Mouse (Mus musculus) layer of hippocampus, adult 2 months (tissue): ENCODE results near the gene Lmtk2. TPM values are rescaled to one million over a fixed set of nuclear protein-coding genes. Genes with fewer than 3 reads are reported as not detected.
A peak's percentile ranks its signal among the peaks of the same experiment; 100 is the strongest.

Experiments used
- DNase-seq, 2 experiments: peaks; one replicate each; pipeline ENCODE4 v3.0.0; 2022; ENCODE audit warnings: low spot score in 2 of 2
- H3K27ac ChIP-seq: fragments of 200-600 bp; 2 replicates; pipeline ENCODE4 v1.8.1; 2022
- H3K4me3 ChIP-seq: fragments of 200-600 bp; 2 replicates; pipeline ENCODE4 v1.8.1; 2022; ENCODE audit warnings: mild to moderate bottlenecking
- CTCF ChIP-seq: fragments of 200-600 bp; conservative IDR thresholded peaks from 2 replicates; pipeline ENCODE4 v1.8.1; 2022; ENCODE audit warnings: antibody characterized with exemption, mild to moderate bottlenecking, moderate library complexity
- total RNA-seq, 2 experiments: library from RNA; stranded (reverse); gene quantifications; 2 replicates each; pipeline ENCODE4 v1.2.3; 2021

The Lmtk2 gene
- total RNA-seq, 2 experiments from 2014 or later: 87.7 to 91.1 TPM

DNA sequence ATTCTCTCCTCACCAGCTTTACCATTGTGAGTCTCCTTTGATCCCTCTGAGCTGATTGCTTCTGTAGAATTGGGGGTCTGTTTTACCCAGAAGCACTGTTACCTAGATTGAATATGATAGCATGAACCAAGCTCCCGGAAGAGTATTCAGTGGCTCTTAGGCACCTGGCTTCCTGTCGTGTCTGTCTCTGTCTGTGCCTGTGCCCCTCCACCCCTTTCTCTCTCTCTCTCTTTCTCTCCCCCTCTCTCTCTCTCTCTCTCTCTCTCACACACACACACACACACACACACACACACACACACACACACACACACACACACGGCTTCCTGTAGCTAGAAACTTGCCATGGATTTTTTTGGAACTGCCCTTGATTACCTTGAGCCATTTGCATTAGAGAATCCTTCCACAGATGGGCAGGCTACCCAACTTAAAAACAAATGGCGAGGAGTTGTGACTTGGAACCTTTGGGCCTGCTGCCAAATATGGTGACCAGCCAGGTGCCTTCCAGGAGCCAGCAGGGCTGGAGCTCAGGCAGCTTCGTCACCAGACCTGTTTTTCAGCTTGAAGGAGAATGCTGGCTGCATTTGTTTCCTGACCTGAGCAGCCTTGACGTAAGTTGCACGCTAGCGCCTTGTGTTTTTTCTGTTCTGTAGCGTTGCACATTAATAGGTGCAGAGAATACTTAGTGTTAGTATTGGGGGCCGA is 62.7 kb downstream of the Lmtk2 start:
- no peak for DNase-seq
- no peak overlapping the region for H3K4me3 ChIP-seq
- TF ChIP-seq CTCF: no peak
- no peak overlapping the region for H3K27ac ChIP-seq

DNA sequence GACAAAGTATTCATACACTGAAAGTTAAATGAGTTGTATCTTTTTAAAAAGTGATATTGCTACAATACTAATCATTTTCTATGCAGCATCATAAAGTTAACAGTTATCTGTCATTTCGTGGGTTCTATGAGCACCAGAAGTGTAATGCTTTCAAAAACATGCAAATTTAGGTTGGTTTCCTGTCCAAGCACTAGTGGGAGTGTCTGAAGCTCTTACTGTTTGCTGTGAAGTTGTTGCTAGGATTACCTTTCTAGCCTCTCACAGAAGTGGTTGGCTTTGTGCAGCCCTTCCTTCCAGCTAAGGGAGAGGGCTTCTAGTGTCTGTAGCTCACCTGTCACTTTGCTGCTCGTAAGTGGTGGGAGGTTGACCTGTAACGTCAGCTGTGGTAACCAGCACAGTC is 65.5 kb downstream of the Lmtk2 start:
- H3K4me3 ChIP-seq: no peak overlapping the region
- no peak for DNase-seq
- TF ChIP-seq CTCF: no peak

DNA sequence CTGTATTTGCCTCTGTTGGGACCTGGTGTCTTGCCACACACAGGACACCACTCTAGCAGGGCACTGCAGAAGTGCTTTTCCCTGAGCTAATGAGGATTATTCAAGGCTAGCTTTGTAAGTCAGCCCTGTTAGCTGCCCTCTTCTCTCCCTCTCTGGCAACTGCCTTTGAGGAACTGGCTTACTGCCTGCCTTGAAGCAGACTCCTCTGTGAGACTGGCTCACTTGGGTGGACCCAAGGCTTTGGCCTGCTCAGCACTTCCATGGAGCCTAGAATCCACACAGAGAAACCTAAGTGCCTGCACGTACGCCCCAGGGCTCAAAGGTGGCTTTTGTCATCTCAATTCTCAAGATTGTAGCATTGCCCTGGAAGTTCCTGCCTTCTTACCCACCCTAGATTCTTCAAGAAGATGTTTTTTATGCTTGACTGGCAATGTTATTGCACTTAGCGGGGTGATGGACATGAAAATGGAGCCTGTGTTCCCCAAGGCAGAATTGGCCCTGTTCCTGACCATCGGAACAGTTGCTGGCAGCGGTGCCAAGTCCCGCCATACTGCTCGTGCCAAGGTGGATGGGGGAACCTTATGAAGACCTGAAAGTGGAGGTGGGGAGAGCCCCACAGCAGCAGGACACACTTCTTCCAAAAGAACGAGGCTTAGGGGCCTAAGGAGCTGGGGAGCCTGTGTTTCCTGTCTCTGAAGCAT is 69.2 kb downstream of the Lmtk2 start:
- Histone ChIP-seq H3K27ac (peak overlapping the region; percentile 72), H3K4me3 (no peak overlapping the region)
- DNase-seq: peak; percentile 33 to 57
- no peak for TF ChIP-seq CTCF

More for the DNA sequence above, 65.5 kb downstream of the Lmtk2 start:
- H3K27ac ChIP-seq: no peak overlapping the region; the same call in 1 of the 2 replicates

DNA sequence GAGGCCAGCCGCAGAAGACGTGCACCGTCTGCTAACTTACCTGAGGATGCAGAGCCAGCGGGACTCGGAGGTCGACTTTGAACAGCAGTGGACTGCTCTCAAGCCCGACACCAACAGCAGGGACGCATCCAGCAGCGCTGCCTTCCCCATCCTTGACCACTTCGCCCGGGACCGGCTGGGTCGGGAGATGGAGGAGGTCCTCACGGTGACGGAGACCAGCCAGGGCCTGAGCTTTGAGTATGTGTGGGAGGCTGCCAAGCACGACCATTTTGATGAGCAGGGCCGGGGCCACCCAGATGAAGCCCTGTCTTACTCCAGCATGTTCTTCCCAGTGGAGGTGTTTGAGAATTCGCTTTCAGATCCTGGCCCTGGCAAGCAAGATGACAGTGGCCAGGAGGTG is 73.4 kb downstream of the Lmtk2 start:
- DNase-seq: no peak
- H3K4me3 ChIP-seq: no peak overlapping the region
- TF ChIP-seq CTCF: no peak
- no peak overlapping the region for H3K27ac ChIP-seq

DNA sequence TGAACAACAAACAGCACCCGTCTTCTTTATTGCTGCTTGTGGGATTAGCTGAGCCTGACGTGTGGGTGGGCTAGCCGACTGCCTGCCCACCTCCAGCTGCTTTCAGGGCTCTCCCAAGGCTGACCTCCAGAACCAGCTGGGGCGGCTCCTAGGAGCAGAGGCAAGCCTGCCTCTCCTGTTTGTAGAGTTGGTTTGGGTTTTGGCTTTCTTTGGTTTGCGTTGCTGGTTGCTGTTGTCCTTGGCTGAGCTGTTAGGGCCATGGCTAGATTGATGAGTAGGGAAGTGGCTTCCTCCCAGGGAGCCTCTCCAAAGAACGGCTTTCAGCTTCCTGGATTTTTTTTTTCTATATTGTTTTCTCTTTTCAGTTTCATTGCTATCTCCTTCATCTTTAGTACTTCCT is 78.0 kb downstream of the Lmtk2 start:
- TF ChIP-seq CTCF: no peak
- DNase-seq: no peak
- no peak overlapping the region for H3K27ac ChIP-seq

DNA sequence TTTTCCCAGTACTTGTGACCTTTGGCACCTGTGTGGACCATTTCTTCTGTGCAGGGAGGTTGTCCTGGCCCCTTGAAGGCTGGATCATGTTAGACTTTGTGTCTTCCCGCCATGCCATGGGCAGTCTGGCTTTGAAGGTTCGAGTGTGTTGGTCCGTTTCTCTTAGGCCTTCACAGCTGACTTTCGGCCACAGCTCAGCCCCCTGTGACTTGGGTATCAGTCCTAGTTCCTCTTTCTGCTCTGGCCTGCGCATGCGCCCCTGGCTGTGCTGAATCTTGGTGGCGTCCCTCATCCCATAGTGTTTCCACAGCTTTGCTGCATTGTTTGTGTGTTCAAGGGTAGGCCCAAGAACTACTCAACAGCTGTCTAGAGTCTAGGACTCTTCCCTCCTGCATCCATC is 81.0 kb downstream of the Lmtk2 start:
- Histone ChIP-seq H3K4me3 (no peak overlapping the region), H3K27ac (no peak overlapping the region)
- TF ChIP-seq CTCF: no peak
- no peak for DNase-seq

More for the DNA sequence above, 78.0 kb downstream of the Lmtk2 start:
- no peak overlapping the region for H3K4me3 ChIP-seq

DNA sequence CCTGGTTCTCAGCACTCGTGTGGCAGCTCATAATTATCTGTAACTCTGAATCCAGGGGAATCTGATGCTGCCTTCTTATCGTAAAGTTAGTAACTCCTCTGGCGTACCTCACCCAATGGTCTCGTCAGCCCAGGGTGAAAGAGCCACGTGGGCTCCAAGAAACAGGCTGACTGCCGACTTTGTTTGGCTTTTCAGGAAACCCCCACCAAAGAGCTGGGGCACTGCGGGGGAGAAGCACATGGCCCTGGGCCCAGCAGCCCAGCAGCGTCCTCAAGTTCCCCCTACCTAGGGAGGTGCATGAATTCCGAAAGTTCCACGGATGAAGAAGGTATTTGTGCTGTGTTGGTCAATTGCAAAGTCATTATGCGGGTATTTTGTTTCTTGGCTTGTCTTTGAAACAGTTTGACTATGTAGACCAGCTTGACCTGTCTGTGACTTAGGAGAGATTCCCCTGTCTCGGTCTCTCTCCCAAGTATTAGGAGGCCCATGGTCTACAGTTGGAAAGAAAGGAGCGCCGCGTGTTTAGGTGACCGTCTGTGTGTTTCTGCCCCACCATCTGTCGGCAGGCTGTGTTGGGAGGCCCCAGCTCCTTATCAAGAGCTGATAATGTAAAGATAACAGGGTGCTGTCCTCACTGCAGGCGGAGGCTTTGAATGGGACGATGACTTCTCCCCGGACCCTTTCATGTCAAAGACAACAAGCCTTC is 82.5 kb downstream of the Lmtk2 start:
- no peak for DNase-seq
- Histone ChIP-seq H3K27ac (no peak overlapping the region), H3K4me3 (no peak overlapping the region)
- no peak for TF ChIP-seq CTCF

DNA sequence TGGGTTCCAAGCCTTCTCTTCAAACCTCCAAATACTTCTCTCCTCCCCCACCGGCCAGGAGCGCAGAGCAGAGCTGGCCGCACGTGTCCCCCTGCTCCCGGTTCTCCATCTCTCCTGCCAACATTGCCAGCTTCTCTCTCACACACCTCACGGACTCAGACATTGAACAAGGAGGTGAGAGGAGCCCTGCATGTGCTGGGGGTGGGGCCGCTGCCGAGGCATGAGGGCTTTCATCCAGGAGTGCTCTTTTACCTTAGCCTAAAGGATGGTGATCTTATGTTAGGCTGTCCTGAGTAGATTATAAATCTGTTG is 83.0 kb downstream of the Lmtk2 start:
- DNase-seq: no peak
- no peak for TF ChIP-seq CTCF
- H3K27ac ChIP-seq: no peak overlapping the region
- no peak overlapping the region for H3K4me3 ChIP-seq

DNA sequence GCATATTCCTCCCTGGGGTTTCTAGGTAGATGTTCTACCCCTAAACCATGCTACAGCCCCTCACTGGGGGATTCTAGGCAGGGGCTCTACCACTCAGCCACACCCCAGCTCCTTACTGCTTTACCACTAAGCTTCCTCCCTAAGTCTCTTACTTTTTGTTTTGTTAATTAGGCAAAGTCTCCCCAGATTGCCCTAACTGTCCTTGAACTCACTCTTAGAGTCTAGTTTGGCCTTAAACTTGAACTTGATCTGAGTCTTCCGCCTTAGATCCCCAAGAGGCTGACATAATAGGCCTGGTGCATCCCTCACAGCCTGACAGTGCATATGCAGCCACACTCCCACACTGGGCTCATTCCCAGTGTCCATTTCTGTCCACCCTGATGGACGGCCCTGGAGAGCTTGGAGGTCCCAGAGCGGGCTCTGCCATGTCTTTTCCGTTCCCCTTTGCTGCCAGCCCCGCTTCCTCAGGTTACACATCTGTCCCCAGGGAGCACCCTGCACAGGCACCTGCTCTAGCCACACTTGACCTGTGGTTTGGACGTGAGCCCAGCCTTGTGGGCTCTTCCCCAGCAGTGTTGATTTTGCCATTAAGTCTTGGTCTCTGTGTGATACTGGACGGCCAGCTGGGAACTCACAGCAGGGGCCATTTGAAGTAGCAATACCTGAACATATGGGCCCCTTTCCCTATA is 83.6 kb downstream of the Lmtk2 start:
- H3K4me3 ChIP-seq: no peak overlapping the region
- no peak for TF ChIP-seq CTCF
- DNase-seq: no peak
- H3K27ac ChIP-seq: no peak overlapping the region

DNA sequence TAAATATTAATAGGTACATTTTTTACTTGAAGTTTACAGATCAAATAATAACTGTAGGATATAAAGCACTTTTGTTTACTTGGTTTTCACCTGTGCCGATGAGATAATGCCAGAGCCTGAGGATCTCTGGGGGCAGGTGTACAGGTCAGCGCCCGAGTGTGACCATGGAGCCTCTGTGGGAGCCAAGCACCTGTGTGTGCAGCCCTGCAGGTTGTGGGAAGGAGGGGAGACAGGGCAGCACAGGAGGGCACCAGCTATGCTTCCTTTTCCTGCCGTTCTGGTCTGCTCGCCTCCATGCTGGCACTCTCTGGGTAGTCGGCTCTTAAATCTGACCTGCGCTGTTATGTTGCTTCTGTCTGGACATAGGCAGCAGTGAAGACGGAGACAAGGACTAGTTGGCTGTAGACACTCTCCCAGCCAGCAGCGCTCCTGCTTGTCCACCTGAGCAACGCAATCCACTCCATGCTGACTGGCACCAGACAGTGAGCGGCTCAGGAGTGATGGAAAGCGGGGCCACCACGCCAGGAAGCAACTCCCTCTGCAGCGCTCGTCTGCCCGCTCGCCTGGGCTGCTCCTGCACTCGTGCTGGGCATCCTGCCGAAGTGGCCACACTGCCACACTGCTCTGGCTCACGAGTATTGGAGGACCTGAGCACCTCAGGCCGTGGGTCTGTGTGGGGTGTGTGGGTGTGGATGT is 84.3 kb downstream of the Lmtk2 start:
- no peak for TF ChIP-seq CTCF
- no peak for DNase-seq

DNA sequence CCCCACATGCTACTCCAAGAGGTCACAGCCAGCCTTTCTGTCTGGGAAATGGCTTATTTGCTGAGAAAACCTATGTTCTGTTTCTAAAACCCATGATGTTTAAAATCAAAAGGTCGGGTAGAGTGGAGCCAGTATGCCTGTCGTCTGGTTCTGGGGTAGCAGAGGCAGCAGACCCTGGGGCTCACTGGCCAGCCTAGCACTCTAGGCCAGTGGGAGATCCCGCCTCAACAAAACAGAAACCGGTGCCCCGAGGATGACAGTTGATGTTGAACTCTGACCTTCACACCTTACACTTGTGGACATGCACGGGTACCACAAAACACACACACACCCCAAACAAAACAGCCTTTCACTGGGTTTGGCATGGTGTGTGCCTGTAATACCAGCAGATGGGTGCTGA is 88.2 kb downstream of the Lmtk2 start:
- no peak overlapping the region for H3K4me3 ChIP-seq
- TF ChIP-seq CTCF: no peak
- no peak overlapping the region for H3K27ac ChIP-seq
- no peak for DNase-seq

More for the DNA sequence above, 84.3 kb downstream of the Lmtk2 start:
- H3K27ac ChIP-seq: no peak overlapping the region
- no peak overlapping the region for H3K4me3 ChIP-seq

DNA sequence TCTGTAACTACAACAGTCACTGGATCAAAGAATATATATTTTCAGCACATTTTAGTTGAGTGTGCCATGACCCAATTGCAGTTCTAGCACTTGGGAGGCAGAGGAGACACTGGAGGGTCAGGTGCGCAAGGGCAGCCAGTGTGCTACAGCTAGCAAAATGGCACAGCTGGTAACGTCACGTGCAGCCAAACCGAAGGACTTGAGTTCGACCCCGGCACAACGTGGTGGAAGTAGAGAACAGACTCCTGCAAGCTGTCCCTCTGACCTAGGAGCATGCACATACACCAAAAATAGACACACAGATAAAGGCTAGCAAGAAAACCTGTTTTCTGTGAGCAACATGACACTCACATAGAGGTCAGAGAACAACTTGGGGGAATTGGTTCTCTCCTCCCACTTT is 89.1 kb downstream of the Lmtk2 start:
- Histone ChIP-seq H3K4me3 (no peak overlapping the region), H3K27ac (no peak overlapping the region)
- TF ChIP-seq CTCF: no peak
- DNase-seq: no peak
